Mouse (Mus musculus): ENCODE data around the gene Ror2. TPM values are rescaled to one million over a fixed set of nuclear protein-coding genes. Genes with fewer than 3 reads are reported as not detected.
A peak's percentile ranks its signal among the peaks of the same experiment; 100 is the strongest.

The Ror2 gene
- polyA plus RNA-seq, 1 experiment = 0.65 TPM

DNA sequence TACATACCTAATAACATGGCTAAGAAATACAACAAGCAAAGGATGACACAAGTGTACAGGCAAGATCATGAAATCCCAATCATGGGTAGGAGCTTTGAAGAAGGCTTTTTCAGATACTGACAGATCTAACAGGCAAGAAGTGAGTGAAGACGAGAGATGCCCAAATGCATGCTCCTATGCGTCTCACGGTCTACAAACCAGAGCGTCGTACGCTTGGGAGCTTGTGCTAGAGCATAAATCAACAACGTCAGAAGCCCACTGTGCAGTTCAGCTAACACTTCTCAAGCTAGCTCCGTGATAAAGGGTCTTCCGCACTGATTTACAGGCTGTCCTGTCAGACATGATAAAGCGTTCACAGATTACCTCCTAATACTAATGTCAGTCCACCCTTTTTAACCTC lies 16.8 kb upstream of the Ror2 start:
- Histone ChIP-seq H3K4me1 (replicated peaks; ENCODE audit: control insufficient read depth, insufficient read depth, low read length) (0 out of 2 replicates have a peak, but pooled peaks cover 5% of the 10 kb centered on the region), H3K36me3 (ENCODE audit: control insufficient read depth, insufficient read depth, low read length) (no peaks in the 10 kb centered on the region), H3K27ac (ENCODE audit: control insufficient read depth, insufficient read depth, low read length) (no peak overlapping the region), H3K4me3 (ENCODE audit: control insufficient read depth, insufficient read depth, low read length) (no peak overlapping the region), H3K27me3 (ENCODE audit: control insufficient read depth, insufficient read depth, low read length) (no peaks in the 10 kb centered on the region)
- no peak for TF ChIP-seq CTCF (IDR thresholded peaks at IDR 0.05; ENCODE audit: borderline replicate concordance, control insufficient read depth, extremely low read depth, insufficient read depth, low read length, poor library complexity)
- TF ChIP-seq POLR2A (IDR thresholded peaks at IDR 0.05; ENCODE audit: control insufficient read depth, extremely low read depth, insufficient read depth, low read length, poor library complexity) = no peak
- WGBS = 92% methylated on average over 10 of the region's 10 CpGs
- no peak for DNase-seq

DNA sequence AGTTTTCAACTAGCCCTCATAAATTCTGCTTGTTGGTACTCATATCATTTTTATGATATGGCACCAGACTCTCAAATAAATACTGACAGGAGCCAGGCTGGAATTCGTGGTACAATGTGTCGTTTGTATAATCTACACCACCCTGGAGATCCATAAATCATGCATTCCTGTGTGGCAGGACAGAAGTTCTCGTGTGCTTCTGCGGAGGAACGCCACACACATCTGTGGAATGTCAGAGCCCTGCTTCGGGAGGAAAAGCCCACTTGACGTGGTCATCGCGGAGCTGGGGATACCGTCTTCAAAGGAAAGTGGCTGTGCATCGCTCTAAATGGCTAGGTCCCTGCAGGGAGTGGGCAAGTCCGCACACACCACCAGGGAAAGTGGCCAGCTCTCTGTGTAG lies 7.1 kb upstream of the Ror2 start:
- Histone ChIP-seq H3K27ac (ENCODE audit: control insufficient read depth, insufficient read depth, low read length) (no peak overlapping the region), H3K27me3 (ENCODE audit: control insufficient read depth, insufficient read depth, low read length) (no peaks in the 10 kb centered on the region), H3K4me3 (ENCODE audit: control insufficient read depth, insufficient read depth, low read length) (no peak overlapping the region), H3K36me3 (ENCODE audit: control insufficient read depth, insufficient read depth, low read length) (no peaks in the 10 kb centered on the region), H3K4me1 (replicated peaks; ENCODE audit: control insufficient read depth, insufficient read depth, low read length) (no peaks in the 10 kb centered on the region)
- DNase-seq = no peak
- WGBS = 54% methylated on average over 12 of the region's 12 CpGs
- TF ChIP-seq CTCF (IDR thresholded peaks at IDR 0.05; ENCODE audit: borderline replicate concordance, control insufficient read depth, extremely low read depth, insufficient read depth, low read length, poor library complexity) = no peak
- no peak for TF ChIP-seq POLR2A (IDR thresholded peaks at IDR 0.05; ENCODE audit: control insufficient read depth, extremely low read depth, insufficient read depth, low read length, poor library complexity)

DNA sequence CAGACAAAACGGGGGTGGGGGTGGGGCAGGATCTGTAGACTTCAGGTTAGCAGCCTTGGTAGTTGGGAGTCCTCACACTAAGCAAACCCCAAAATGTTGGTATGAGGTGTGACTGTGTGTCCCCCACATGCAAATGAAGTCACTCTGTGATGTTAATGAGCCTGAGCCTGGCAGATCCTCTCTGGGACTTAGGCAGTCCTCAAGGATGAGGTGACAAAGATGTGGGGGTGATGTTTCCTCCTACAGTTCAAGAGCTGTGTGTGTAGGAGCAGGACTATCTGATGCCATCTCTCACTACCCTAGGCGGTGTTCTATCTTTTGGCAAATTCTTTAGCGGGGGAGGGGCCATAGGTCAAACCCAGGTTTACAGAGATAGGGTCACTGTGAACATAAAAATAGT lies 6.3 kb upstream of the Ror2 start:
- H3K4me1 ChIP-seq (replicated peaks; ENCODE audit: control insufficient read depth, insufficient read depth, low read length) = no peaks in the 10 kb centered on the region
- no peak for TF ChIP-seq CTCF (IDR thresholded peaks at IDR 0.05; ENCODE audit: borderline replicate concordance, control insufficient read depth, extremely low read depth, insufficient read depth, low read length, poor library complexity)
- TF ChIP-seq POLR2A (IDR thresholded peaks at IDR 0.05; ENCODE audit: control insufficient read depth, extremely low read depth, insufficient read depth, low read length, poor library complexity) = no peak
- H3K27ac ChIP-seq (ENCODE audit: control insufficient read depth, insufficient read depth, low read length) = no peak overlapping the region
- WGBS = 83% methylated on average over 3 of the region's 3 CpGs
- H3K4me3 ChIP-seq (ENCODE audit: control insufficient read depth, insufficient read depth, low read length) = no peak overlapping the region
- H3K27me3 ChIP-seq (ENCODE audit: control insufficient read depth, insufficient read depth, low read length) = no peaks in the 10 kb centered on the region; the same call in 1 of the 2 replicates
- no peaks in the 10 kb centered on the region for H3K36me3 ChIP-seq (ENCODE audit: control insufficient read depth, insufficient read depth, low read length)
- DNase-seq = no peak

- WGBS = 6% methylated on average over 35 of the region's 35 CpGs
- Histone ChIP-seq H3K27me3 (ENCODE audit: control insufficient read depth, insufficient read depth, low read length) (peaks cover 7% of the 10 kb centered on the region; the same call in 1 of the 2 replicates), H3K27ac (ENCODE audit: control insufficient read depth, insufficient read depth, low read length) (no peak overlapping the region), H3K4me3 (ENCODE audit: control insufficient read depth, insufficient read depth, low read length) (0 out of 2 replicates have a peak overlapping the region, but pooled peaks have one; percentile 4), H3K36me3 (ENCODE audit: control insufficient read depth, insufficient read depth, low read length) (no peaks in the 10 kb centered on the region), H3K4me1 (replicated peaks; ENCODE audit: control insufficient read depth, insufficient read depth, low read length) (no peaks in the 10 kb centered on the region)
- TF ChIP-seq CTCF (IDR thresholded peaks at IDR 0.05; ENCODE audit: borderline replicate concordance, control insufficient read depth, extremely low read depth, insufficient read depth, low read length, poor library complexity) = no peak
- DNase-seq = no peak
Observed at GRCm38 (mm10) chr13:53285261-53285755, 616 bp downstream of the Ror2 start.

- Histone ChIP-seq H3K27me3 (ENCODE audit: control insufficient read depth, insufficient read depth, low read length) (peaks cover 7% of the 10 kb centered on the region; the same call in 1 of the 2 replicates), H3K4me1 (replicated peaks; ENCODE audit: control insufficient read depth, insufficient read depth, low read length) (no peaks in the 10 kb centered on the region), H3K4me3 (ENCODE audit: control insufficient read depth, insufficient read depth, low read length) (no peak overlapping the region), H3K36me3 (ENCODE audit: control insufficient read depth, insufficient read depth, low read length) (no peaks in the 10 kb centered on the region), H3K27ac (ENCODE audit: control insufficient read depth, insufficient read depth, low read length) (no peak overlapping the region)
- no peak for DNase-seq
- no peak for TF ChIP-seq CTCF (IDR thresholded peaks at IDR 0.05; ENCODE audit: borderline replicate concordance, control insufficient read depth, extremely low read depth, insufficient read depth, low read length, poor library complexity)
- no peak for TF ChIP-seq POLR2A (IDR thresholded peaks at IDR 0.05; ENCODE audit: control insufficient read depth, extremely low read depth, insufficient read depth, low read length, poor library complexity)
- WGBS = 18% methylated on average over 17 of the region's 17 CpGs
Observed at GRCm38 (mm10) chr13:53284740-53285191, 1.2 kb downstream of the Ror2 start.

DNA sequence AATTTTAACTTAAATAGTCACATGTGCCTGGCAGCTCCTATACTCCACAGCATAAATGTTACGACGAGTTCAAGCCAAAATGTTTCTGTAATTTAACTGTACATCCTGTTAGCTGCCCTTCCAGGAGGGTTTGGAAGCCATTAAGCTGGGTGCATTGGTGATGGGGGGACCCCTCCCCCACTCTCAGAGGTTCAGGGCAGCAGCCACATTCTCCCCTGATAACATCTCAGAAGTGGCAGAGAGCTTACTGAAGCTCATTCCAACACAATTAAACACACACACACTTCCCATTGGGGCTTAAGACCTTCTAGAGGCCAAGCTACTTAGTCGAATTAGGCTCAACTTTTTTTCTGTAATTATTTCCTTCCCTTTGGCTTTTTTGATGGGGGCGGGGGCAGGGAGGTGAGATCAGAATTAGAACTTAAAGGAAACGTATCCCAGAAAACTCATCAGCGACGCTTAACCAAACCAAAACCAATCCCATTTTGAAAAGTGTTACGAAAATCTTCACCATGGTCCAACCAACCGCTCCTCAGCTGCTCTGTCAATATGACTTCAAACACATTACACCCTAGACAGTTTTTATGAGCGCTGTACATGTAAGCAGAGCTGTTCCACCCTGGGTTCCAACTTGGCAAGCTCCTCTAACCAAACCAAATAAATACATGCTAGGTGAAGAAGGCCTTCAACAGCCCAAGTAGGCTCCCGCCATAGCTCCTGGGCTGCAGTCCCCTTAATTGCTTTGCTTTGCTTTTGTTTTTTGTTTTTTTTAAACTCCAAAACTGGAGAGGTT lies 4.1 kb downstream of the Ror2 start:
- TF ChIP-seq CTCF (IDR thresholded peaks at IDR 0.05; ENCODE audit: borderline replicate concordance, control insufficient read depth, extremely low read depth, insufficient read depth, low read length, poor library complexity) (no peak), POLR2A (IDR thresholded peaks at IDR 0.05; ENCODE audit: control insufficient read depth, extremely low read depth, insufficient read depth, low read length, poor library complexity) (no peak)
- Histone ChIP-seq H3K27me3 (ENCODE audit: control insufficient read depth, insufficient read depth, low read length) (peaks cover 7% of the 10 kb centered on the region; the same call in 1 of the 2 replicates), H3K27ac (ENCODE audit: control insufficient read depth, insufficient read depth, low read length) (no peak overlapping the region), H3K4me1 (replicated peaks; ENCODE audit: control insufficient read depth, insufficient read depth, low read length) (no peaks in the 10 kb centered on the region), H3K4me3 (ENCODE audit: control insufficient read depth, insufficient read depth, low read length) (no peak overlapping the region), H3K36me3 (ENCODE audit: control insufficient read depth, insufficient read depth, low read length) (no peaks in the 10 kb centered on the region)
- no peak for DNase-seq
- WGBS = 79% methylated on average over 11 of the region's 11 CpGs

Measured in thymus, adult 2 months (tissue).